Mouse (Mus musculus): ENCODE measurements around the gene Gramd1c. TPM values are rescaled to one million over a fixed set of nuclear protein-coding genes. Genes with fewer than 3 reads are reported as not detected.

Gene Gramd1c
- polyA plus RNA-seq, 1 experiment, result 0.06 TPM

DNA sequence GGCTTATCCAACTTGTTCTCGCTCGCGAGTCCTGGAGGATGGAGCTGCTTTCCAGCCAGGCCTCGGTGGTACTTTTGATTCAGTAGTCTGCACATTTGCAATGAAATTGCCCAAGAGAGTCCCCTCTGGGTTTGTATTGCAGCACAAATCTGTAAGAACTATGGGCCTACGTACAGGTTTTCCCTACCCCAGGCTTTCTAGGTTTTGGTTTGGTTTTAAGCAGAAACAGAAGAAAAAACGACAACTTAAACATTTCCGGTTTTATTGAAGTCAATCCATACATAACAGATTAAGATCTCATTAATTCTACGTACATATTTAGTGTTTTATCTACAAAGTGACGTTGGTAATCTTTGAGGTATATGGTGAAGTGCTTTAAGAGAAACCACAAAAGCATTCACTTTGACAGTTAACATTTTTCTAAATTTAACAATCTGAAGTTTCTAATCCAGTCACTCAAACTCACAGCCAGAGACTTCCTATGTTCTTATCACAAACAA is 83.0 kb downstream of the Gramd1c start:
- no peak overlapping the region for H3K4me2 ChIP-seq (ENCODE audit: low read depth)
- H3K4me3 ChIP-seq, result no peak overlapping the region
- peaks cover 16% of the 10 kb centered on the region for H3K27me3 ChIP-seq (ENCODE audit: control insufficient read depth, insufficient read depth, insufficient read length)
- no peaks in the 10 kb centered on the region for H3K79me2 ChIP-seq (ENCODE audit: control insufficient read depth, insufficient read depth)
- TF ChIP-seq MYOG (IDR thresholded peaks at IDR 0.05; ENCODE audit: control insufficient read depth in 1 of 3, insufficient read depth in 1 of 3, insufficient read length in 2 of 3, low read depth in 2 of 3) (no peak), USF1 (IDR thresholded peaks at IDR 0.05; ENCODE audit: low read depth) (no peak), MAX (IDR thresholded peaks at IDR 0.05; ENCODE audit: low read depth) (no peak), POLR2AphosphoS2 (IDR thresholded peaks at IDR 0.05; ENCODE audit: insufficient read length, low read depth) (no peak), SRF (IDR thresholded peaks at IDR 0.05; ENCODE audit: control insufficient read depth, insufficient read length, low read depth) (no peak)
- H3ac ChIP-seq (ENCODE audit: control insufficient read depth, insufficient read length), result no peak overlapping the region
- no peaks in the 10 kb centered on the region for H3K36me3 ChIP-seq (ENCODE audit: control insufficient read depth, insufficient read depth)

DNA sequence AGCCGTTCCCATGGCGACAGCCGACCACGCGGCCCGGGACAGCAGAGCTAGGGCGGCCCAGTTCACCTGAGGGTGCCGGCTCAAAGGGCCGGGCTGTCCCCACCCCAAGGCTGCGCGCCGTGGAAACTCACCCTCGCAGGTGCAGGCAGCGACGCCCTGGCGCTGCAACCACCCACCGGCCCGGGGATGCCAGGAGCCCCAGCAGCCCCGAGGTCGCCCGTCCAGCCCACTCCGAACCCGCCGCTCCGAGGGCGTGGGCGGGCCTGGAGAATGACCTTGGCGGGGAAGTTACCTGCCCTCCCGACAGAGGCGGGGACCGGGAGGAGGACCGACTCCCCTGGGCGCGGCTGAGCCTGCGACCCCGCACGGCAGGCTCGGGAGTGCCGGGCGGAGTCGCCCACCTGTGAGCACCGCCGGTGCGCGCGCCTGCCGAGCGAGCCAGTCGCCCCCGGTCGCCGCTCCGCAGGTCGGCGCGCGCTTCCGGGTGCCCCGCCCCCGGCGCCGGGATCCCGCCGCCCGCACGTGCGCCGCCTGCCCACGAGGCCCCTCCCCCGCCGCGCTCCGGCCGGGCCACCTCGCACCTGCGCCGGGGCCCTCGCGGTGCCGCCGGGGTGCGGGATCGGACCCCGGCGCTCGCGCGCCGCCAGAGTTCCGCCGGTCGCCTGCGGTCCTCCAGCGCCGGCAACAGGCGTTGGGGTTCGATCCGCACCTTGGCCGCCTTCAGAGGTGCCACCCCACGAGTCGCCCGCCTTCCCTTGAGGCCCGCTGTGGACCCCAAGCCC is 83.6 kb downstream of the Gramd1c start, which contains the start of gene Zdhhc23:
Gene Zdhhc23, minus strand, starts transcription at position 464 of the 782 bp plus-strand sequence.
- TF ChIP-seq POLR2A (IDR thresholded peaks at IDR 0.05; ENCODE audit: insufficient read length, low read depth) (no peak), E2F4 (IDR thresholded peaks at IDR 0.05; ENCODE audit: insufficient read depth) (no peak), TCF3 (IDR thresholded peaks at IDR 0.05; ENCODE audit: insufficient read length, low read depth) (no peak), REST (IDR thresholded peaks at IDR 0.05; ENCODE audit: insufficient read depth, insufficient read length) (no peak), MYOD1 (IDR thresholded peaks at IDR 0.05; ENCODE audit: control insufficient read depth in 1 of 3, insufficient read length in 2 of 3, low read depth in 2 of 3) (no peak), MYOG (IDR thresholded peaks at IDR 0.05; ENCODE audit: control insufficient read depth in 1 of 3, insufficient read depth in 1 of 3, insufficient read length in 2 of 3, low read depth in 2 of 3) (no peak), TCF12 (IDR thresholded peaks at IDR 0.05; ENCODE audit: insufficient read depth, poor library complexity, severe bottlenecking) (no peak), CEBPB (IDR thresholded peaks at IDR 0.05; ENCODE audit: insufficient read depth, poor library complexity, severe bottlenecking) (no peak), SRF (IDR thresholded peaks at IDR 0.05; ENCODE audit: control insufficient read depth, insufficient read length, low read depth) (no peak), MAX (IDR thresholded peaks at IDR 0.05; ENCODE audit: low read depth) (no peak), POLR2AphosphoS2 (IDR thresholded peaks at IDR 0.05; ENCODE audit: insufficient read length, low read depth) (no peak), USF1 (IDR thresholded peaks at IDR 0.05; ENCODE audit: low read depth) (no peak)
- no peak within 1 kb of the TSS for H3K4me2 ChIP-seq (ENCODE audit: low read depth)
- H3K27me3 ChIP-seq (ENCODE audit: control insufficient read depth, insufficient read depth, insufficient read length), result peaks cover 16% of the 10 kb centered on the region
- no peak within 1 kb of the TSS for H3K4me3 ChIP-seq
- H3ac ChIP-seq (ENCODE audit: control insufficient read depth, insufficient read length), result no peak within 1 kb of the TSS
- H3K79me2 ChIP-seq (ENCODE audit: control insufficient read depth, insufficient read depth), result no peaks in the 10 kb centered on the region
- no peaks in the 10 kb centered on the region for H3K36me3 ChIP-seq (ENCODE audit: control insufficient read depth, insufficient read depth)

DNA sequence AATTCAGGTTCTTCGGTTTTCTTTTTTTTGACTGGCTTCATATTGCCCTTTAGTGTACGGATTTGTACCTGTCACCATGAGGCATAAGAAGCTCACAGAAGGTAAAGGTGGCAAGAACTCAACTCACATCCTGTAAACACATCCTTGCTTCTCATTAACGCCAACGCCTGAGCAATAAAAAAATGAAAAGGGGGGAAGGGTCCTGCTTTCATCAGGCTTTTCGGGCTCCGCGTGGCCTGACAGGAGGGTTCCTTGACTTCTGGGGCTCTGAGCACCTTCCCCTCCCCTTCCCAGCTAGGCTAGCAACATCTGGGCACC is 84.2 kb downstream of the Gramd1c start:
- Histone ChIP-seq H3K27me3 (ENCODE audit: control insufficient read depth, insufficient read depth, insufficient read length) (peaks cover 16% of the 10 kb centered on the region), H3K4me2 (ENCODE audit: low read depth) (no peak overlapping the region), H3ac (ENCODE audit: control insufficient read depth, insufficient read length) (no peak overlapping the region), H3K4me3 (no peak overlapping the region), H3K36me3 (ENCODE audit: control insufficient read depth, insufficient read depth) (no peaks in the 10 kb centered on the region), H3K79me2 (ENCODE audit: control insufficient read depth, insufficient read depth) (no peaks in the 10 kb centered on the region)
- TF ChIP-seq REST (IDR thresholded peaks at IDR 0.05; ENCODE audit: insufficient read depth, insufficient read length) (no peak), USF1 (IDR thresholded peaks at IDR 0.05; ENCODE audit: low read depth) (no peak), TCF12 (IDR thresholded peaks at IDR 0.05; ENCODE audit: insufficient read depth, poor library complexity, severe bottlenecking) (no peak), MAX (IDR thresholded peaks at IDR 0.05; ENCODE audit: low read depth) (no peak), TCF3 (IDR thresholded peaks at IDR 0.05; ENCODE audit: insufficient read length, low read depth) (no peak), SRF (IDR thresholded peaks at IDR 0.05; ENCODE audit: control insufficient read depth, insufficient read length, low read depth) (no peak), E2F4 (IDR thresholded peaks at IDR 0.05; ENCODE audit: insufficient read depth) (no peak), CEBPB (IDR thresholded peaks at IDR 0.05; ENCODE audit: insufficient read depth, poor library complexity, severe bottlenecking) (no peak), POLR2A (IDR thresholded peaks at IDR 0.05; ENCODE audit: insufficient read length, low read depth) (no peak), MYOD1 (IDR thresholded peaks at IDR 0.05; ENCODE audit: control insufficient read depth in 1 of 3, insufficient read length in 2 of 3, low read depth in 2 of 3) (no peak), MYOG (IDR thresholded peaks at IDR 0.05; ENCODE audit: control insufficient read depth in 1 of 3, insufficient read depth in 1 of 3, insufficient read length in 2 of 3, low read depth in 2 of 3) (no peak), POLR2AphosphoS2 (IDR thresholded peaks at IDR 0.05; ENCODE audit: insufficient read length, low read depth) (no peak)

DNA sequence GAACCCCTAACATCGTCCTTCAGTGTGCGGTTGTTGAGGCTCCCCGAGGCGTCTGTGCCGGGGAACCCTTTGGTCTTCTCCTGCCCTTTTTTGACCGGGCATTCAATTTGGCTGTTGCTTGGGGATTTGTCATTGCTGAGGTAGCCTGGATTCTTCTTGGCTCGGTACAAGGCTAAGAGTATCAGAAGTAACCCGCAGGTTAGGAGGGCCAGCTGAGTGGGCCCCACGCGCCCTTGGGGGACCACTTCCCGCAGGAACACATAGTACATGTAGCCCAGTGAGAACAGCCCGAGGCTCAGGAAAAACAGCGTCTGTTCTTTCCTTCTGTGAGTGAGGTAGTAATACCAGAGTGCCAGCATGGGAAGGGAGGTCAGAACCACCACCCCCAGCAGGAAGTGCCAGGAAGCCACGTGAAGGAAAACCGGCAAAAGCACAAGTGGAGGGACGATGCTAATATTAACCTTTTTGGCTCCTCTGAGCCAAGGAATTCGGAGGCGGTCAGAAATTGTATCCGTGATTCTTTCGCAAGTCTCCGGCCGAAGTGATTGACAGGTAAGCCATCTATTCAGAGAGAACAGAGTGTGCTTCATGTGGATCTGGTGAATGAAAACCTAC is 89.4 kb downstream of the Gramd1c start:
- no peaks in the 10 kb centered on the region for H3K79me2 ChIP-seq (ENCODE audit: control insufficient read depth, insufficient read depth)
- H3ac ChIP-seq (ENCODE audit: control insufficient read depth, insufficient read length), result no peak overlapping the region
- no peak overlapping the region for H3K4me3 ChIP-seq

More for the DNA sequence above, 89.4 kb downstream of the Gramd1c start:
- H3K36me3 ChIP-seq (ENCODE audit: control insufficient read depth, insufficient read depth), result no peaks in the 10 kb centered on the region
- TF ChIP-seq MYOD1 (IDR thresholded peaks at IDR 0.05; ENCODE audit: control insufficient read depth in 1 of 3, insufficient read length in 2 of 3, low read depth in 2 of 3) (no peak), POLR2A (IDR thresholded peaks at IDR 0.05; ENCODE audit: insufficient read length, low read depth) (no peak), POLR2AphosphoS2 (IDR thresholded peaks at IDR 0.05; ENCODE audit: insufficient read length, low read depth) (no peak), E2F4 (IDR thresholded peaks at IDR 0.05; ENCODE audit: insufficient read depth) (no peak), TCF3 (IDR thresholded peaks at IDR 0.05; ENCODE audit: insufficient read length, low read depth) (no peak), MAX (IDR thresholded peaks at IDR 0.05; ENCODE audit: low read depth) (no peak), MYOG (IDR thresholded peaks at IDR 0.05; ENCODE audit: control insufficient read depth in 1 of 3, insufficient read depth in 1 of 3, insufficient read length in 2 of 3, low read depth in 2 of 3) (no peak), USF1 (IDR thresholded peaks at IDR 0.05; ENCODE audit: low read depth) (no peak), CEBPB (IDR thresholded peaks at IDR 0.05; ENCODE audit: insufficient read depth, poor library complexity, severe bottlenecking) (no peak)
- peaks cover 2% of the 10 kb centered on the region for H3K27me3 ChIP-seq (ENCODE audit: control insufficient read depth, insufficient read depth, insufficient read length)
- H3K4me2 ChIP-seq (ENCODE audit: low read depth), result no peak overlapping the region
